Mouse (Mus musculus): ENCODE measurements around the gene Grk5. TPM values are rescaled to one million over a fixed set of nuclear protein-coding genes. Genes with fewer than 3 reads are reported as not detected.

Gene Grk5
- polyA plus RNA-seq, 1 experiment from 2014 or later = 2.8 TPM

- WGBS = 96% methylated on average over 1 of the region's 1 CpGs
- Histone ChIP-seq H3K27me3 (no peaks in the 10 kb centered on the region), H3K9ac (replicated peaks) (no peak overlapping the region), H3K4me2 (replicated peaks) (no peak overlapping the region), H3K4me3 (no peak overlapping the region), H3K9me3 (no peaks in the 10 kb centered on the region), H3K27ac (replicated peaks) (no peak overlapping the region), H3K36me3 (peaks cover 15% of the 10 kb centered on the region), H3K4me1 (no peaks in the 10 kb centered on the region)
- ATAC-seq (ENCODE audit: low FRiP score, low read depth) = no peak
Measured at GRCm38 (mm10) chr19:61087781-61088180, 198.2 kb downstream of the Grk5 start.

- ATAC-seq (ENCODE audit: low FRiP score, low read depth) = no peak
- Histone ChIP-seq H3K27me3 (no peaks in the 10 kb centered on the region), H3K4me3 (no peak overlapping the region), H3K27ac (replicated peaks) (no peak overlapping the region), H3K36me3 (peaks cover 9% of the 10 kb centered on the region), H3K9ac (replicated peaks) (no peak overlapping the region), H3K4me1 (no peaks in the 10 kb centered on the region), H3K4me2 (replicated peaks) (no peak overlapping the region), H3K9me3 (no peaks in the 10 kb centered on the region)
- WGBS = 90% methylated on average over 3 of the region's 3 CpGs
Measured at GRCm38 (mm10) chr19:61089001-61089400, 199.5 kb downstream of the Grk5 start.

- ATAC-seq (ENCODE audit: low FRiP score, low read depth) = no peak
- WGBS = 86% methylated on average over 4 of the region's 4 CpGs
- H3K4me3 ChIP-seq = no peak overlapping the region
- H3K9ac ChIP-seq (replicated peaks) = no peak overlapping the region
- no peaks in the 10 kb centered on the region for H3K4me1 ChIP-seq
- H3K36me3 ChIP-seq = peaks cover 9% of the 10 kb centered on the region
- no peak overlapping the region for H3K27ac ChIP-seq (replicated peaks)
- H3K27me3 ChIP-seq = no peaks in the 10 kb centered on the region
- no peaks in the 10 kb centered on the region for H3K9me3 ChIP-seq
- no peak overlapping the region for H3K4me2 ChIP-seq (replicated peaks)
Measured at GRCm38 (mm10) chr19:61090541-61090940, 201.0 kb downstream of the Grk5 start.

GRCm38 (mm10) chr19:61096776-61097175 lies 207.2 kb downstream of the Grk5 start:
- H3K27ac ChIP-seq (replicated peaks) = no peak overlapping the region
- H3K36me3 ChIP-seq = 0 out of 2 replicates have a peak, but pooled peaks cover 3% of the 10 kb centered on the region
- no peaks in the 10 kb centered on the region for H3K4me1 ChIP-seq
- H3K4me2 ChIP-seq (replicated peaks) = no peak overlapping the region
- WGBS = 85% methylated on average over 2 of the region's 2 CpGs
- ATAC-seq (ENCODE audit: low FRiP score, low read depth) = no peak
- H3K9ac ChIP-seq (replicated peaks) = no peak overlapping the region
- H3K9me3 ChIP-seq = no peaks in the 10 kb centered on the region
- no peak overlapping the region for H3K4me3 ChIP-seq
- H3K27me3 ChIP-seq = no peaks in the 10 kb centered on the region

GRCm38 (mm10) chr19:61097764-61098163 lies 208.2 kb downstream of the Grk5 start:
- H3K36me3 ChIP-seq = 0 out of 2 replicates have a peak, but pooled peaks cover 2% of the 10 kb centered on the region
- H3K9ac ChIP-seq (replicated peaks) = no peak overlapping the region
- no peak overlapping the region for H3K4me3 ChIP-seq
- no peak overlapping the region for H3K27ac ChIP-seq (replicated peaks)
- no peaks in the 10 kb centered on the region for H3K4me1 ChIP-seq
- WGBS = 31% methylated on average over 4 of the region's 4 CpGs
- H3K4me2 ChIP-seq (replicated peaks) = no peak overlapping the region
- H3K9me3 ChIP-seq = no peaks in the 10 kb centered on the region
- no peaks in the 10 kb centered on the region for H3K27me3 ChIP-seq
- ATAC-seq (ENCODE audit: low FRiP score, low read depth) = no peak

GRCm38 (mm10) chr19:61110184-61110583 lies 220.6 kb downstream of the Grk5 start:
- 61% methylated on average over 2 of the region's 2 CpGs for WGBS
- H3K4me2 ChIP-seq (replicated peaks) = no peak overlapping the region
- H3K27ac ChIP-seq (replicated peaks) = no peak overlapping the region
- no peaks in the 10 kb centered on the region for H3K4me1 ChIP-seq
- H3K27me3 ChIP-seq = no peaks in the 10 kb centered on the region
- H3K4me3 ChIP-seq = no peak overlapping the region
- no peak for ATAC-seq (ENCODE audit: low FRiP score, low read depth)
- H3K9ac ChIP-seq (replicated peaks) = no peak overlapping the region
- H3K9me3 ChIP-seq = peaks cover 14% of the 10 kb centered on the region; the same call in 1 of the 2 replicates
- H3K36me3 ChIP-seq = peaks cover 4% of the 10 kb centered on the region; the same call in 1 of the 2 replicates

GRCm38 (mm10) chr19:61131096-61131495 lies 241.5 kb downstream of the Grk5 start:
- 0 out of 2 replicates have a peak, but pooled peaks cover 3% of the 10 kb centered on the region for H3K9me3 ChIP-seq

GRCm38 (mm10) chr19:61138655-61139054 lies 249.1 kb downstream of the Grk5 start:
- Histone ChIP-seq H3K4me1 (peaks cover 12% of the 10 kb centered on the region), H3K27me3 (no peaks in the 10 kb centered on the region), H3K9ac (replicated peaks) (no peak overlapping the region), H3K4me3 (no peak overlapping the region), H3K27ac (replicated peaks) (no peak overlapping the region), H3K36me3 (no peaks in the 10 kb centered on the region), H3K4me2 (replicated peaks) (no peak overlapping the region), H3K9me3 (no peaks in the 10 kb centered on the region)
- no peak for ATAC-seq (ENCODE audit: low FRiP score, low read depth)

More at GRCm38 (mm10) chr19:61131096-61131495, 241.5 kb downstream of the Grk5 start:
- no peak for ATAC-seq (ENCODE audit: low FRiP score, low read depth)
- Histone ChIP-seq H3K36me3 (peaks cover 18% of the 10 kb centered on the region), H3K4me2 (replicated peaks) (no peak overlapping the region), H3K9ac (replicated peaks) (no peak overlapping the region), H3K27me3 (no peaks in the 10 kb centered on the region), H3K4me1 (no peaks in the 10 kb centered on the region), H3K4me3 (no peak overlapping the region), H3K27ac (replicated peaks) (no peak overlapping the region)
- 90% methylated on average over 10 of the region's 10 CpGs for WGBS

- Histone ChIP-seq H3K4me3 (peak within 1 kb of the TSS; percentile 71), H3K4me1 (peaks cover 12% of the 10 kb centered on the region), H3K9ac (replicated peaks) (peak within 1 kb of the TSS; percentile 78), H3K4me2 (replicated peaks) (peak within 1 kb of the TSS; percentile 64), H3K36me3 (no peaks in the 10 kb centered on the region), H3K27me3 (no peaks in the 10 kb centered on the region), H3K9me3 (no peaks in the 10 kb centered on the region), H3K27ac (replicated peaks) (no peak within 1 kb of the TSS)
- peak; percentile 100 for ATAC-seq (ENCODE audit: low FRiP score, low read depth)
- under 1% methylated on average over 18 of the region's 18 CpGs for WGBS
Measured at GRCm38 (mm10) chr19:61140342-61141206, 251.0 kb downstream of the Grk5 start, which contains the start of gene Zfp950. Zfp950 (minus strand) TSS chr19:61140840.

GRCm38 (mm10) chr19:61141299-61141698 lies 251.8 kb downstream of the Grk5 start:
- Histone ChIP-seq H3K27ac (replicated peaks) (no peak overlapping the region), H3K4me3 (peak overlapping the region; percentile 71), H3K36me3 (no peaks in the 10 kb centered on the region), H3K27me3 (no peaks in the 10 kb centered on the region), H3K9ac (replicated peaks) (peak overlapping the region; percentile 78), H3K9me3 (no peaks in the 10 kb centered on the region), H3K4me2 (replicated peaks) (peak overlapping the region; percentile 64), H3K4me1 (peaks cover 12% of the 10 kb centered on the region)
- ATAC-seq (ENCODE audit: low FRiP score, low read depth) = no peak
- 20% methylated on average over 4 of the region's 4 CpGs for whole genome bisulfite sequencing

All from midbrain, embryonic 12.5 days (tissue).